Mouse (Mus musculus) myocyte (in vitro differentiated cells): Measurements from ENCODE around the gene Folr2.

Experiments used
- E2F4 ChIP-seq: IDR thresholded peaks from one replicate; pipeline ENCODE4 v1.6.1; 2011; ENCODE audit warnings: mild to moderate bottlenecking, control low read depth, moderate library complexity; ENCODE audit not compliant: insufficient read depth
- POLR2A ChIP-seq: IDR thresholded peaks from one replicate; pipeline ENCODE4 v1.6.1; 2011; ENCODE audit warnings: low read depth, mild to moderate bottlenecking, control low read depth, moderate library complexity; ENCODE audit not compliant: insufficient read length
- USF1 ChIP-seq: IDR thresholded peaks from one replicate; pipeline ENCODE4 v1.6.1; 2011; ENCODE audit warnings: low read depth, mild to moderate bottlenecking, control low read depth, moderate library complexity

DNA sequence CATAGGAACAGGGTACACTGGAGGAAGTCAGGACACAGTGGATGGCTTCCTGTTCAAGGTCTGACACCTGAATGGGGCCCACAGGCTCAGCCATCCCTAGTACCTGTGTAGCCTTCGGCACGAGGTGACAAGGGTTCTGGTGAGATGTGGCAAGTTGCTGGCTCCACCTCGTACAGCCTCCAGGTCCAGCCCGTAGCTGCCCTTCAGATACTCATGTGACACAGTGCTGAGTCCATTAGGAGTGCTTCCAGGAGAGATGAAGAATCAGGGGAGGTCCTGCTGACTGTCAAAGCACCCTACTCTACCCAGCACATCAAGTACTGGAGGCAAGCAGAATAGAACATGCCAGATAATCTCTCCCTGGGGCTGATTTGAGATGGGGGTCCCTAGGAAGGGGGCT lies 24.6 kb downstream of the Folr2 start:
- no peak for TF ChIP-seq POLR2A
- no peak for TF ChIP-seq USF1
- TF ChIP-seq E2F4: no peak
